12 mouse cellular contexts compared by ENCODE assay signal in genomic region chr11:91065365-91065764, GRCm38 (mm10).
"Had no signal": no experiment of that assay in that cellular context is flagged by ENCODE, and none has a peak within 500 bp of the region (broad histone marks: within the 10 kb centered on the region; RNA-seq: fewer than 3 reads in every experiment).

No protein-coding gene starts in this region.

- H3K4me2 ChIP-seq: kidney, embryonic 15.5 days; limb, embryonic 15.5 days; liver, embryonic 12.5 days; midbrain, embryonic 13.5 days; neural tube, embryonic 15.5 days had no signal

- H3K9ac ChIP-seq: kidney, embryonic 15.5 days; limb, embryonic 15.5 days; liver, embryonic 12.5 days; midbrain, embryonic 13.5 days; neural tube, embryonic 15.5 days had no signal

- H3K4me3 ChIP-seq: kidney, embryonic 15.5 days; left cerebral cortex, adult 2 months; limb, embryonic 15.5 days; liver, embryonic 12.5 days; midbrain, embryonic 13.5 days; neural tube, embryonic 15.5 days had no signal

- DNase-seq: kidney, adult 2 months; kidney, postnatal 25 days; right cerebral cortex, adult 18-20 months; right cerebral cortex, postnatal 25 days; thymus, adult 2 months; thymus, postnatal 25 days had no signal

- H3K27ac ChIP-seq: kidney, embryonic 15.5 days; left cerebral cortex, adult 2 months; limb, embryonic 15.5 days; liver, embryonic 12.5 days; midbrain, embryonic 13.5 days; neural tube, embryonic 15.5 days had no signal

- ATAC-seq: liver, embryonic 12.5 days; midbrain, embryonic 13.5 days had no signal

- H3K9me3 ChIP-seq: kidney, embryonic 15.5 days; limb, embryonic 15.5 days; liver, embryonic 12.5 days; midbrain, embryonic 13.5 days; neural tube, embryonic 15.5 days had no signal

- H3K27me3 ChIP-seq: kidney, embryonic 15.5 days; limb, embryonic 15.5 days; liver, embryonic 12.5 days; midbrain, embryonic 13.5 days; neural tube, embryonic 15.5 days had no signal

- H3K36me3 ChIP-seq: kidney, embryonic 15.5 days; limb, embryonic 15.5 days; liver, embryonic 12.5 days; midbrain, embryonic 13.5 days; neural tube, embryonic 15.5 days had no signal

- H3K4me1 ChIP-seq: kidney, embryonic 15.5 days; limb, embryonic 15.5 days; liver, embryonic 12.5 days; midbrain, embryonic 13.5 days; neural tube, embryonic 15.5 days had no signal
